Comparison of ENCODE assay signal across 33 mouse cellular contexts in the genomic region with DNA sequence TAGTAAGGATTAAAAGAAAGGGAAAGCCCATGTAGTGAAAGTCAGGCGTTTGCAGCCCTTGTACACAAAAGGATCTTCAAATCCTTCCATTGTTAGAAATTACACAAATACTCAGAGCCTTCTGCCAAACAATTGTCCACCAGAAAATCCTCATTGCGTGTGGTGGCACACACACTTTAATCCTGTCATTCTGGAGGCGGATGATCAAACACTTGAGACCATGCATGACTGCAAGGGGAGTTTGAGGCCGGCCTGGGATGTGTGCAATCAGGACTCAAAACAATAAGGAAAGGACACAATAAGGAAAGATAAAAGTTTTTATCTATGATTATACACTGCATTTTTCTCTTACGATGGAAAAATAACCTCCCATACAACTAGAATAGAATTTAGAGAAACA. TPM values are rescaled to one million over a fixed set of nuclear protein-coding genes. Genes with fewer than 3 reads are reported as not detected.
"Had no signal": no experiment of that assay in that cellular context is flagged by ENCODE, and none has a peak within 500 bp of the region (broad histone marks: within the 10 kb centered on the region; RNA-seq: fewer than 3 reads in every experiment).

No protein-coding gene starts in this region.

- H3K27ac ChIP-seq: heart, embryonic 13.5 days; hindbrain, embryonic 12.5 days; intestine, embryonic 15.5 days; limb, embryonic 15.5 days had no signal

- H3K9me3 ChIP-seq: heart, embryonic 13.5 days; heart, embryonic 15.5 days; hindbrain, embryonic 10.5 days; hindbrain, embryonic 12.5 days; intestine, embryonic 15.5 days; limb, embryonic 13.5 days; limb, embryonic 15.5 days had no signal

- ATAC-seq: hindbrain, embryonic 16.5 days; inflammation-experienced regulatory T-cells, adult 6 months; intestine, embryonic 15.5 days; intestine, postnatal 0 days had no signal

- DNase-seq: gastrocnemius, adult 2 months; gastrocnemius, postnatal 10 days; gastrocnemius, postnatal 25 days; heart, postnatal 14 days; heart, postnatal 36 days; kidney, adult 18-20 months; kidney, adult 8-10 months; kidney, postnatal 10 days; kidney, postnatal 36 days; layer of hippocampus, adult 9-11 months; layer of hippocampus, postnatal 36 days; left cerebral cortex, postnatal 4 days had no signal

- H3K9ac ChIP-seq: hindbrain, embryonic 12.5 days; intestine, embryonic 15.5 days; limb, embryonic 15.5 days had no signal

- H3K27me3 ChIP-seq: heart, embryonic 13.5 days; heart, embryonic 15.5 days; hindbrain, embryonic 12.5 days; intestine, embryonic 15.5 days; limb, embryonic 13.5 days; limb, embryonic 15.5 days had no signal

- H3K4me3 ChIP-seq: hindbrain, embryonic 12.5 days; intestine, embryonic 15.5 days; limb, embryonic 15.5 days had no signal

- H3K36me3 ChIP-seq: intestine, embryonic 15.5 days had no signal

- H3K4me2 ChIP-seq: intestine, embryonic 15.5 days; limb, embryonic 15.5 days had no signal

RNA-seq across cellular contexts. Expression of gene Cby3, which starts 21.2 kb away (rescaled TPM):
- total RNA-seq: gastrocnemius, adult 2 months; gastrocnemius, postnatal 10 days; gastrocnemius, postnatal 25 days; gastrocnemius, postnatal 4 days; granulocyte monocyte progenitor cell, adult 5-6 weeks; heart, adult 8-10 months; heart, postnatal 14 days; heart, postnatal 36 days; layer of hippocampus, adult 18-20 months; layer of hippocampus, postnatal 14 days; layer of hippocampus, postnatal 36 days; left cerebral cortex, adult 8-10 months; left cerebral cortex, postnatal 10 days; left cerebral cortex, postnatal 4 days; liver, adult 2 months had no signal
- polyA plus RNA-seq: heart, embryonic 11.5 days; heart, embryonic 13.5 days; heart, postnatal 0 days; inflammation-experienced regulatory T-cells, adult 6 months; limb, embryonic 11.5 days; liver, adult 2 months had no signal
